Mouse (Mus musculus): ENCODE data around the gene Etnk1. TPM values are rescaled to one million over a fixed set of nuclear protein-coding genes. Genes with fewer than 3 reads are reported as not detected.

Etnk1 gene
- total and polyA plus RNA-seq, 3 experiments, result 28.4 to 281 (median 199) TPM

DNA sequence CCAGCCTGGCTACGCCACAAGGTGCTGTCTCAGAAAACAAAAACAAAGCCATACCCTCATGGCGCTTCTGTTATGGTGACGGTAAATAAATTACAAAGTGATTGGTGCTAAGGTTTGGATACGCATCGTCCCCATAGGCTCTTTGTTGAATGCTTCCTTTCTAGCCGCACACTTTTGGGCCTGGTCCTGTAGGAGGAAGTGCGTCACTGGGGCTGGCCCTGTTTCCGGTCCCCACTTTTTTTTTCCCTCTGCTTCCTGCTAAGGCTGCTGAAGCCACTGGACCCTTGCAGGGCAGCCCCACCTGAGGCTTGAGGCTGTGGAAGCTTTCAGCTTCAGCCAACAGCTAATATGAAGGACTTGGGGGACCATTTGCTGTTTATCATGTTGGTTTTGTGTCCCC lies 54.2 kb downstream of the Etnk1 start:
- H3K4me3 ChIP-seq (ENCODE audit: low read depth, low read length), result no peak overlapping the region
- no peaks in the 10 kb centered on the region for H3K4me1 ChIP-seq (ENCODE audit: insufficient read depth, low read depth, low read length)
- no peak for DNase-seq (ENCODE audit: low spot score)
- TF ChIP-seq TAL1 (conservative IDR thresholded peaks at IDR 0.05; ENCODE audit: low read depth, low read length) (no peak), CTCF (IDR thresholded peaks at IDR 0.05; ENCODE audit: low read depth, low read length) (no peak)
- H3K27me3 ChIP-seq (ENCODE audit: insufficient read depth, low read length), result no peaks in the 10 kb centered on the region
- H3K9me3 ChIP-seq (replicated peaks), result no peaks in the 10 kb centered on the region
- H3K36me3 ChIP-seq (replicated peaks), result no peaks in the 10 kb centered on the region
- ATAC-seq (ENCODE audit: extremely low read depth, insufficient number of reproducible peaks, low FRiP score, poor library complexity, severe bottlenecking), result no peak

GRCm38 (mm10) chr6:143224057-143224456 lies 57.0 kb downstream of the Etnk1 start:
- Histone ChIP-seq H3K36me3 (replicated peaks) (no peaks in the 10 kb centered on the region), H3K4me1 (ENCODE audit: insufficient read depth, low read depth, low read length) (no peaks in the 10 kb centered on the region), H3K27me3 (ENCODE audit: insufficient read depth, low read length) (no peaks in the 10 kb centered on the region), H3K9me3 (replicated peaks) (no peaks in the 10 kb centered on the region), H3K4me3 (ENCODE audit: low read depth, low read length) (no peak overlapping the region)
- DNase-seq (ENCODE audit: low spot score), result no peak
- ATAC-seq (ENCODE audit: extremely low read depth, insufficient number of reproducible peaks, low FRiP score, poor library complexity, severe bottlenecking), result no peak
- no peak for TF ChIP-seq CTCF (IDR thresholded peaks at IDR 0.05; ENCODE audit: low read depth, low read length)
- TF ChIP-seq POLR2AphosphoS5 (IDR thresholded peaks at IDR 0.05; ENCODE audit: insufficient replicate concordance, low read depth, low read length), result no peak

GRCm38 (mm10) chr6:143224885-143225284 lies 57.9 kb downstream of the Etnk1 start:
- no peaks in the 10 kb centered on the region for H3K27me3 ChIP-seq (ENCODE audit: insufficient read depth, low read length)
- DNase-seq (ENCODE audit: low spot score), result no peak
- no peaks in the 10 kb centered on the region for H3K9me3 ChIP-seq (replicated peaks)
- no peaks in the 10 kb centered on the region for H3K36me3 ChIP-seq (replicated peaks)
- H3K4me1 ChIP-seq (ENCODE audit: insufficient read depth, low read depth, low read length), result no peaks in the 10 kb centered on the region
- ATAC-seq (ENCODE audit: extremely low read depth, insufficient number of reproducible peaks, low FRiP score, poor library complexity, severe bottlenecking), result no peak
- TF ChIP-seq CTCF (IDR thresholded peaks at IDR 0.05; ENCODE audit: low read depth, low read length) (no peak), GATA2 (IDR thresholded peaks at IDR 0.05; ENCODE audit: borderline replicate concordance, low read depth, low read length) (no peak), TAL1 (conservative IDR thresholded peaks at IDR 0.05; ENCODE audit: low read depth, low read length) (no peak), GATA1 (IDR thresholded peaks at IDR 0.05; ENCODE audit: borderline replicate concordance, low read length) (no peak), POLR2AphosphoS5 (IDR thresholded peaks at IDR 0.05; ENCODE audit: insufficient replicate concordance, low read depth, low read length) (no peak)
- no peak overlapping the region for H3K4me3 ChIP-seq (ENCODE audit: low read depth, low read length)

DNA sequence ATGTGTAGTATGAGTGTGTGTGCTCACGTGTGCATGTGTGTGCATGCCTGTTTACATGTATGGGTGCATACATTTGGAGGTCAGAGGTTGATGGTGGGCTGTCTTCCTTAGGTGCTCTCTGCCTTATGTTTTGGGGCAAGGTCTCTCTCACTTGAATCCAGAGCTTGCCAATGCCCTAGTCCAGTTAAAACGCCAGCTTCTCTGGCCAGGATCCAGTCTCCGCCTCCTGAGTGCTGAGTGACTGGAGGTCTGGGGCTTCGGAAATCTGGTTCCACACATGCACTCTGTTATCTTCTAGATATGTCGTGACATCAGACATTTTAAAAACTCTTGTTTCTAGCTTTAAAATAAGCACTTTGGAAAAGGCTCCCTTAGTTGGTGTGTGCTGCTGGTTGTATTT lies 61.7 kb downstream of the Etnk1 start:
- H3K4me1 ChIP-seq (ENCODE audit: insufficient read depth, low read depth, low read length), result no peaks in the 10 kb centered on the region

DNA sequence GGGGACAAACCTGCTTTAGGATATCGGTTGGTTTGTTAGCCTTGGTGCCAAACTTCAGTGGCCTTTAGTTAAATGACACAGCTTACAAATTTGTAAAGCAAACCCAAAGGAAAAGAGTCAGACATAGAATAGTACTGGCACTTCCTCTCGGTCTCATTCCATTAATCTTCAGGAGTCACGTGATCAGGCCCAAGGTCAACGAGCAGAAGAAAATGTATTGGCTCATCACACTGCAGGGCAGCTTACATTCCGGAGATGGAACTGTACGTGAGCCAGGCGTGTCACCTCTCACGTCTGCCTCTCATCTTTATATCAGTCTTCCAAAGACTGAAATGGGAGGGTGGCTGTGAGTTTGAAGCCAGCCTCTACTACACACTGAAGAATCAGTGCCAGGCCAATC lies 62.9 kb downstream of the Etnk1 start:
- TF ChIP-seq CTCF (IDR thresholded peaks at IDR 0.05; ENCODE audit: low read depth, low read length), result no peak
- no peak for TF ChIP-seq POLR2AphosphoS5 (IDR thresholded peaks at IDR 0.05; ENCODE audit: insufficient replicate concordance, low read depth, low read length)
- Histone ChIP-seq H3K4me3 (ENCODE audit: low read depth, low read length) (no peak overlapping the region), H3K36me3 (replicated peaks) (no peaks in the 10 kb centered on the region), H3K4me1 (ENCODE audit: insufficient read depth, low read depth, low read length) (no peaks in the 10 kb centered on the region), H3K9me3 (replicated peaks) (no peaks in the 10 kb centered on the region), H3K27me3 (ENCODE audit: insufficient read depth, low read length) (no peaks in the 10 kb centered on the region)
- no peak for ATAC-seq (ENCODE audit: extremely low read depth, insufficient number of reproducible peaks, low FRiP score, poor library complexity, severe bottlenecking)
- no peak for DNase-seq (ENCODE audit: low spot score)

More for the DNA sequence above, 61.7 kb downstream of the Etnk1 start:
- H3K9me3 ChIP-seq (replicated peaks), result no peaks in the 10 kb centered on the region
- H3K36me3 ChIP-seq (replicated peaks), result no peaks in the 10 kb centered on the region
- TF ChIP-seq TAL1 (conservative IDR thresholded peaks at IDR 0.05; ENCODE audit: low read depth, low read length) (no peak), GATA2 (IDR thresholded peaks at IDR 0.05; ENCODE audit: borderline replicate concordance, low read depth, low read length) (no peak), GATA1 (IDR thresholded peaks at IDR 0.05; ENCODE audit: borderline replicate concordance, low read length) (no peak), POLR2AphosphoS5 (IDR thresholded peaks at IDR 0.05; ENCODE audit: insufficient replicate concordance, low read depth, low read length) (no peak), CTCF (IDR thresholded peaks at IDR 0.05; ENCODE audit: low read depth, low read length) (no peak)
- DNase-seq (ENCODE audit: low spot score), result no peak
- ATAC-seq (ENCODE audit: extremely low read depth, insufficient number of reproducible peaks, low FRiP score, poor library complexity, severe bottlenecking), result no peak
- H3K4me3 ChIP-seq (ENCODE audit: low read depth, low read length), result no peak overlapping the region
- H3K27me3 ChIP-seq (ENCODE audit: insufficient read depth, low read length), result no peaks in the 10 kb centered on the region

GRCm38 (mm10) chr6:143230888-143231287 lies 63.9 kb downstream of the Etnk1 start:
- no peak overlapping the region for H3K4me3 ChIP-seq (ENCODE audit: low read depth, low read length)
- no peaks in the 10 kb centered on the region for H3K27me3 ChIP-seq (ENCODE audit: insufficient read depth, low read length)
- no peaks in the 10 kb centered on the region for H3K4me1 ChIP-seq (ENCODE audit: insufficient read depth, low read depth, low read length)
- no peak for TF ChIP-seq CTCF (IDR thresholded peaks at IDR 0.05; ENCODE audit: low read depth, low read length)
- TF ChIP-seq GATA2 (IDR thresholded peaks at IDR 0.05; ENCODE audit: borderline replicate concordance, low read depth, low read length), result no peak
- TF ChIP-seq POLR2AphosphoS5 (IDR thresholded peaks at IDR 0.05; ENCODE audit: insufficient replicate concordance, low read depth, low read length), result no peak
- TF ChIP-seq GATA1 (IDR thresholded peaks at IDR 0.05; ENCODE audit: borderline replicate concordance, low read length), result no peak
- TF ChIP-seq TAL1 (conservative IDR thresholded peaks at IDR 0.05; ENCODE audit: low read depth, low read length), result no peak
- no peak for ATAC-seq (ENCODE audit: extremely low read depth, insufficient number of reproducible peaks, low FRiP score, poor library complexity, severe bottlenecking)
- no peak for DNase-seq (ENCODE audit: low spot score)
- H3K9me3 ChIP-seq (replicated peaks), result no peaks in the 10 kb centered on the region
- H3K36me3 ChIP-seq (replicated peaks), result no peaks in the 10 kb centered on the region

DNA sequence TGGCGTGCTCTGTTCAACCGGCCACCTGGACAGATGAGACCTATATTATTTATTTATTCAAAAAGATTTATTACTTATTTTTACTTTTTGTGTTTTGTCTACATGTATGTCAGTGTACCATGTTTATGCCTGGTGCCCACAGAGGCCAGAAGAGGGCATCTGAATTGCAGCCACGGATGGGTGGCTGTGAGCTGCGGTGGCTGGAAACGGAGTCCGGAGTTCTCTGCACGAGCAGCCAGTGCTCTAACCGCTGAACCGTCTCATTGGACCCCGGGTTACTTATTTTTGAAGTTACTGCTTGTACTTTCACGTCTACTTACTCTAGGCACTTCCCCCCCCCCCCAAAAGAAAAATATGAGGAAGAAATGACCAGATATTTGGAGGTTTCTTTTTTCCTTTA lies 65.7 kb downstream of the Etnk1 start:
- no peak overlapping the region for H3K4me3 ChIP-seq (ENCODE audit: low read depth, low read length)
- H3K9me3 ChIP-seq (replicated peaks), result no peaks in the 10 kb centered on the region
- H3K4me1 ChIP-seq (ENCODE audit: insufficient read depth, low read depth, low read length), result no peaks in the 10 kb centered on the region
- no peak for ATAC-seq (ENCODE audit: extremely low read depth, insufficient number of reproducible peaks, low FRiP score, poor library complexity, severe bottlenecking)
- no peak for DNase-seq (ENCODE audit: low spot score)
- no peaks in the 10 kb centered on the region for H3K27me3 ChIP-seq (ENCODE audit: insufficient read depth, low read length)
- H3K36me3 ChIP-seq (replicated peaks), result no peaks in the 10 kb centered on the region
- TF ChIP-seq GATA1 (IDR thresholded peaks at IDR 0.05; ENCODE audit: borderline replicate concordance, low read length) (no peak), GATA2 (IDR thresholded peaks at IDR 0.05; ENCODE audit: borderline replicate concordance, low read depth, low read length) (no peak), TAL1 (conservative IDR thresholded peaks at IDR 0.05; ENCODE audit: low read depth, low read length) (no peak), POLR2AphosphoS5 (IDR thresholded peaks at IDR 0.05; ENCODE audit: insufficient replicate concordance, low read depth, low read length) (no peak), CTCF (IDR thresholded peaks at IDR 0.05; ENCODE audit: low read depth, low read length) (no peak)
